Mouse (Mus musculus): ENCODE data around the gene Cdh4. TPM values are rescaled to one million over a fixed set of nuclear protein-coding genes. Genes with fewer than 3 reads are reported as not detected.

Cdh4 gene
- total RNA-seq, 1 experiment = 1.9 TPM

DNA sequence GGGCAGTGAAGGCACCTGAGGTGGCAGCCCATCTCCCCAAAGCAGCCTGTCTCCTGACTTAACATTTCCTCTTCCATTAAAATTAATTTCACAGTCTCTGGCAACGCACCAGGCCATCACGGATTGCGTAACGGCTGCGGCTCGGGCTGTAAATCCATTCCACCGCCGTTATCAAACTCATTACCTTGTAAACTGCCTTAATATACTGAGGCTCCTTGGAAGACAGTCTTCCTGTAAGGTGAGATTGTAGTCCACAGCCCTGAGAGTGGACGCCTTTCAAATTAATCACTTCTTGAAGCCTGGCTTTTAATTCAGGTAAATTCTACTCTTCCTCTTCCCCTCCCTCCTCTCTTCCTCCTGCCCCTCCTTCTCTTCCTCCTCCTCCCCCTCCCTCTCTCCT lies 74.3 kb downstream of the Cdh4 start:
- H3K4me1 ChIP-seq (ENCODE audit: control insufficient read depth in 2 of 2, insufficient read depth in 2 of 2, low read length in 2 of 2, poor library complexity in 1 of 2) = peaks cover 9 to 29% of the 10 kb centered on the region in 2 experiments; a peak in 3 of 4 replicates
- H3K4me3 ChIP-seq (ENCODE audit: insufficient read depth in 1 of 2, low read depth in 1 of 2, low read length in 2 of 2, poor library complexity in 1 of 2, severe bottlenecking in 1 of 2) = no peak overlapping the region
- no peak overlapping the region for H3K9ac ChIP-seq (ENCODE audit: insufficient read depth, low read depth, low read length, poor library complexity, severe bottlenecking)
- H3K27ac ChIP-seq (ENCODE audit: insufficient read depth, low read depth, low read length, poor library complexity, severe bottlenecking) = no peak overlapping the region
- no peaks in the 10 kb centered on the region; the same call in 1 of the 2 replicates for H3K36me3 ChIP-seq (ENCODE audit: control insufficient read depth, insufficient read depth, low read length, poor library complexity, severe bottlenecking)
- in situ Hi-C loops (cut with MboI; ENCODE audit: low sequenced_read_pairs in 2 of 2, unreplicated experiment in 2 of 2) = no loop called here
- DNase-seq (ENCODE audit: low read depth, low spot score) = no peak
- H3K9me3 ChIP-seq (ENCODE audit: control insufficient read depth, insufficient read depth, low read depth, low read length) = no peaks in the 10 kb centered on the region
- TF ChIP-seq MAFK (IDR thresholded peaks at IDR 0.05; ENCODE audit: insufficient read depth, low read depth, low read length) = no peak
- no peak for TF ChIP-seq CHD2 (IDR thresholded peaks at IDR 0.05; ENCODE audit: low read depth, low read length)
- TF ChIP-seq HCFC1 (IDR thresholded peaks at IDR 0.05; ENCODE audit: borderline replicate concordance, insufficient read depth, low read length) = no peak
- no peak for TF ChIP-seq ZC3H11A (IDR thresholded peaks at IDR 0.05; ENCODE audit: borderline replicate concordance, low read depth, low read length)
- no peak for TF ChIP-seq ZNF384 (IDR thresholded peaks at IDR 0.05; ENCODE audit: low read depth, low read length)

DNA sequence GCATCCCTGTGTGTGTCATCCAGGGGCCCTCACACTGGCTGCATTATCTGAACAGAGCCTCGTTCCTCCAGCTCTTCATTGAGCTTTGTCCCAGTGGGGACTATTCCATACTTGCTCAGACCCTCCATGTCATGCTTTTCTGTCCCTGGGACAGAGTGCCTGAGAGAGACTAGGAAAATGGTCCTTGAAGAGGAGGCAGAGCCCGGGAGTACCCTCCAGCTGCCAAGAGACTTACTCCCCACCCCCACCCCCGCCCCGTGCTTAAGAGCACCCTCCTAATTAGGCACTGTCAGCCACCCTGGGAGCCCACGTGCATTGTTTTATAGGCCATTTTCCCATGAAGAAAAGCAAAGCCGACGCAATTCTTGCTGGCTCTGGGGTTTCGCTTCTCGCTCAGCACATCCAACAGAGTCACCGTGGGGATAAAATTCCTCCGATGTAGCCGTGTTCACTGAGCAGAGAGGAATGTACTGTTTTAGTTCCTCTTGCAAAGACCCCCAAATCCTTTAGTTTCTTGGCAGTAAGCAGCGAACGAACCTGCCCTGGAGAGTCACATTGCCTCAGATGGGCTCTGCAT lies 76.3 kb downstream of the Cdh4 start:
- Histone ChIP-seq H3K4me1 (ENCODE audit: control insufficient read depth in 2 of 2, insufficient read depth in 2 of 2, low read length in 2 of 2, poor library complexity in 1 of 2) (peaks cover 9 to 34% of the 10 kb centered on the region in 2 experiments; a peak in 3 of 4 replicates), H3K9ac (ENCODE audit: insufficient read depth, low read depth, low read length, poor library complexity, severe bottlenecking) (no peak overlapping the region), H3K27ac (ENCODE audit: insufficient read depth, low read depth, low read length, poor library complexity, severe bottlenecking) (no peak overlapping the region), H3K36me3 (ENCODE audit: control insufficient read depth, insufficient read depth, low read length, poor library complexity, severe bottlenecking) (no peaks in the 10 kb centered on the region; the same call in 1 of the 2 replicates), H3K9me3 (ENCODE audit: control insufficient read depth, insufficient read depth, low read depth, low read length) (no peaks in the 10 kb centered on the region), H3K4me3 (ENCODE audit: insufficient read depth in 1 of 2, low read depth in 1 of 2, low read length in 2 of 2, poor library complexity in 1 of 2, severe bottlenecking in 1 of 2) (no peak overlapping the region)
- TF ChIP-seq HCFC1 (IDR thresholded peaks at IDR 0.05; ENCODE audit: borderline replicate concordance, insufficient read depth, low read length) (no peak), ZNF384 (IDR thresholded peaks at IDR 0.05; ENCODE audit: low read depth, low read length) (no peak), ZC3H11A (IDR thresholded peaks at IDR 0.05; ENCODE audit: borderline replicate concordance, low read depth, low read length) (no peak), CHD2 (IDR thresholded peaks at IDR 0.05; ENCODE audit: low read depth, low read length) (no peak), MAFK (IDR thresholded peaks at IDR 0.05; ENCODE audit: insufficient read depth, low read depth, low read length) (no peak)
- no peak for DNase-seq (ENCODE audit: low read depth, low spot score)
- in situ Hi-C loops (cut with MboI; ENCODE audit: low sequenced_read_pairs in 2 of 2, unreplicated experiment in 2 of 2) = no loop called here

GRCm38 (mm10) chr2:179519161-179519560 lies 76.9 kb downstream of the Cdh4 start:
- Histone ChIP-seq H3K27ac (ENCODE audit: insufficient read depth, low read depth, low read length, poor library complexity, severe bottlenecking) (no peak overlapping the region), H3K36me3 (ENCODE audit: control insufficient read depth, insufficient read depth, low read length, poor library complexity, severe bottlenecking) (no peaks in the 10 kb centered on the region; the same call in 1 of the 2 replicates), H3K4me1 (ENCODE audit: control insufficient read depth in 2 of 2, insufficient read depth in 2 of 2, low read length in 2 of 2, poor library complexity in 1 of 2) (peaks cover 9 to 36% of the 10 kb centered on the region in 2 experiments; a peak in 3 of 4 replicates), H3K9ac (ENCODE audit: insufficient read depth, low read depth, low read length, poor library complexity, severe bottlenecking) (no peak overlapping the region), H3K9me3 (ENCODE audit: control insufficient read depth, insufficient read depth, low read depth, low read length) (no peaks in the 10 kb centered on the region), H3K4me3 (ENCODE audit: insufficient read depth in 1 of 2, low read depth in 1 of 2, low read length in 2 of 2, poor library complexity in 1 of 2, severe bottlenecking in 1 of 2) (no peak overlapping the region)
- DNase-seq (ENCODE audit: low read depth, low spot score) = no peak
- in situ Hi-C loops (cut with MboI; ENCODE audit: low sequenced_read_pairs in 2 of 2, unreplicated experiment in 2 of 2) = no loop called here
- TF ChIP-seq ZNF384 (IDR thresholded peaks at IDR 0.05; ENCODE audit: low read depth, low read length) (no peak), ZC3H11A (IDR thresholded peaks at IDR 0.05; ENCODE audit: borderline replicate concordance, low read depth, low read length) (no peak), MAFK (IDR thresholded peaks at IDR 0.05; ENCODE audit: insufficient read depth, low read depth, low read length) (no peak), CHD2 (IDR thresholded peaks at IDR 0.05; ENCODE audit: low read depth, low read length) (no peak), HCFC1 (IDR thresholded peaks at IDR 0.05; ENCODE audit: borderline replicate concordance, insufficient read depth, low read length) (no peak)

DNA sequence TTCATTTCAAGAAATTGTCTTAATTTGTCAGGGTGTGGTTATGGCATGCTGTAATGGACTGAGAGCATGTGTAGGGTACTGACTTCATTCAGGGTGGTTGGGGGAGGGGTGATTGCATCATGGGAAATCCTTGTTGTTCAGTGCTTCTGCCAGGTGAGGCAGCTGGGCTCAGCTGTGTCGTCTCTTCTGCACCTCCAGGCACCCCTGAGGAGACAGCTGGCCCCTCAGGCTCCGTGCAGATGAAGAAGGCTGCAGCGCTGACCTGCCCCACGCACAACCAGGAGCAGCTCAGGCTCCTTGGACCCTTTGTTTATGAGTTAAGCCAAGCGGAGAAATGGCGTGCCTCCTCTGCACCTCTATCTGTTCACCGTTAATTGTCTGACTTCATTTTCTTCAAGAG lies 77.7 kb downstream of the Cdh4 start:
- no peak overlapping the region for H3K4me3 ChIP-seq (ENCODE audit: insufficient read depth in 1 of 2, low read depth in 1 of 2, low read length in 2 of 2, poor library complexity in 1 of 2, severe bottlenecking in 1 of 2)
- no peak for DNase-seq (ENCODE audit: low read depth, low spot score)
- TF ChIP-seq CHD2 (IDR thresholded peaks at IDR 0.05; ENCODE audit: low read depth, low read length) (no peak), HCFC1 (IDR thresholded peaks at IDR 0.05; ENCODE audit: borderline replicate concordance, insufficient read depth, low read length) (no peak), ZNF384 (IDR thresholded peaks at IDR 0.05; ENCODE audit: low read depth, low read length) (no peak), ZC3H11A (IDR thresholded peaks at IDR 0.05; ENCODE audit: borderline replicate concordance, low read depth, low read length) (no peak), MAFK (IDR thresholded peaks at IDR 0.05; ENCODE audit: insufficient read depth, low read depth, low read length) (no peak)
- peaks cover 9 to 37% of the 10 kb centered on the region in 2 experiments; a peak in 3 of 4 replicates for H3K4me1 ChIP-seq (ENCODE audit: control insufficient read depth in 2 of 2, insufficient read depth in 2 of 2, low read length in 2 of 2, poor library complexity in 1 of 2)
- no peaks in the 10 kb centered on the region for H3K9me3 ChIP-seq (ENCODE audit: control insufficient read depth, insufficient read depth, low read depth, low read length)
- H3K36me3 ChIP-seq (ENCODE audit: control insufficient read depth, insufficient read depth, low read length, poor library complexity, severe bottlenecking) = no peaks in the 10 kb centered on the region; the same call in 1 of the 2 replicates
- H3K27ac ChIP-seq (ENCODE audit: insufficient read depth, low read depth, low read length, poor library complexity, severe bottlenecking) = no peak overlapping the region
- in situ Hi-C loops (cut with MboI; ENCODE audit: low sequenced_read_pairs in 2 of 2, unreplicated experiment in 2 of 2) = no loop called here
- H3K9ac ChIP-seq (ENCODE audit: insufficient read depth, low read depth, low read length, poor library complexity, severe bottlenecking) = no peak overlapping the region
